Mouse (Mus musculus): Measurements from ENCODE around the gene Morn3.
A peak's percentile ranks its signal among the peaks of the same experiment; 100 is the strongest.
"Not testable (repeated sequence)": the region's sequence is repeated elsewhere in the genome, so short reads cannot be mapped to it uniquely, and the experiment has no call there.

Morn3 gene

DNA sequence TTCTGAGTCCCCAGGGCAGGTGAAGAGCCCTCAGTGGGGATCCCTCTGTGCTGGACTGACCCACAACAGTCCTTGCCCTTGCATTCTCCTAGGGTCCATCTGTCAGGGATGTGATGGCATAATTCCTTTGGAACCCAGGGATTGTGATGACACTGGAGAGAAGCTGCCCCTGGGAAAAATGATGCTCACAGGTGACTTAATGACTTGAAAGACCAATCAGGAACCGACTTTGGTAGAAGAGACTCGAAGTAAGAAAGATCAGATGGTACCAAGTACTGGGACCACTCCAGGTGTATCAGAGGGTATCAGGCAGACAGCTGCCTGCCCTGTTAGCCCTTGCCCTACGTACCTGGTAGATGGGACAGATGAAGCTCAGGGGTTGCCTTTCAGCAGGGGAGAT lies at the start of gene Morn3:
Morn3 (minus strand) TSS at position 101 of the 400 bp plus-strand sequence.
- no peak for DNase-seq (ENCODE audit: low read depth, low spot score)

DNA sequence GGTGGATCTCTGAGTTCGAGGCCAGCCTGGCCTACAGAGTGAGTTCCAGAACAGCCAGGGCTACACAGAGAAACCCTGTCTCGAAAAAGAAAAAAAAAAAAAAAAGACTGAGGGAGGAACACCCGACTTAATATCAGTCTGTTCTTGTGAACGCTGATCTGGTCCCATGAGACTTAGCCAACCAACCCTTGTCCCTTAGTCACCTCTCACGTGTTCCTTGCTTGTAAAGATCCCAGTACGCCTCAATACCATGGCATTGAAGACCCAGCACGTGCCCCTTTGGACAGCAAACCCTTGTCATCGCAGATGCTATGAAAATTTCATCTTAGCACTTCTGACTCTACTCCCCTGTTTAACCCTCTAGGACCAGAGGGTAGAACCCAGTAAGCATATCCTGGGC lies 49.5 kb upstream of the Morn3 start:
- no peak for DNase-seq (ENCODE audit: low read depth, low spot score)

DNA sequence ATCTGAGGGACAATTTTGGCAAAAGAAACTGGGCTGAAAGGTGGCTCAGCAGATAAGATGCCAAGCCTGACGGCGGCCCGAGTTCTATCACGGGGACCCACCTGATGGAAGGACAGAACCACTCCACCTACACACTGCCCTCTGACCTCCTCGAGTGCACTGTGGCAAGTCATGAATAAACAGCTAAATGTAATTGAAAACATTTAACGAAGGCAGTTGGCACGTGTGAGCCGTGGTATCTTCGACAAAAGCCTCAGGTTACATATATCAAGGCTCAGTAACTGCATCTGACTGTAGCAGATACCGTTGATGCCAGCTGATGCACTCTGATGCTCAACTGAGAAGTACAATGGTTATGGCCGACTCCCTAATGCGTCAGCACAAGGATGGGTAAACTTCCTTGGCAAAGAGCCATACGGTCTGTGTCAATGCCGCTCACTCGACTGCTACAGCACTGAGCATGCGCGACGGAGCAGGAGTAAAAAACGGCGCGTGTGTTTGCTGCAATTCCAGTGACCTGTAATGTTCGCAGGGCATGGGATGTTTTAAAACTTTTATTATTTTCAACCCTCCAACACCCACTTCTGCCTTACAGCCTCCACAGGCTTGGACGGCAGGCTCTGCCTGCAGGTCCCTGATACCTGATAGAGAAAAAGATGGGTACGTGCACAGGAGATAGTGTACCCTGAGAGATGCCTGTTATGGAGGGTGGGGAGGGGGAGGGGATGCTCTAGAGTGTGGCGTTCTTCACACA lies 47.6 kb upstream of the Morn3 start:
- DNase-seq (ENCODE audit: low read depth, low spot score), result no peak

DNA sequence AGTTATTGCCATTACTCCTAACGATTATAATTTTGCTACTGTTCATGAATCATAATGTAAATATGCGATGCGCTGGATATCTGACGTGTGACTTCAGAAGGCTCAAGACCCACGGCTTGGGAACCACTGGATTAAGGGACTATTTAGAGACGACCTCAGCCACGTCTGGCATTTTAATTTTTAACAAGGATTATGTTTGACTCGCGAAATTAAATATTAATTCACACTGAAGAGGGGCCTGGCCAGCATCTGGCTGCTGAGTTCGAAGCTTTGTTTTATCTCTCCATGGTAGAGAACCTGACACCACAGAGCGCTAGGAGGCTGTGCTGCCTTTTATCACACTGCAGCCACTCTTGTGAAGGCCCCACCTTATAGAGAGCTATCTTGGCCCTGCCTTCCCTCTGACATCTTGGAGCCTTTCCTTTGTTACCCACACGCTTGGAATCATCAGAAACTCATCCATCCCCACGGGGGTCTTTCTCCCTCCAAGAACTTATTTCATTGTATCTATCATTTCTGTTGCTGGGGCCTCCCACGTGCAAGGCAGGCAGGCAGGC lies 46.3 kb upstream of the Morn3 start:
- no peak for DNase-seq (ENCODE audit: low read depth, low spot score)

GRCm38 (mm10) chr5:123090560-123091306 lies 43.9 kb upstream of the Morn3 start:
- peak; percentile 85 for DNase-seq (ENCODE audit: low read depth, low spot score)

GRCm38 (mm10) chr5:123088784-123089183 lies 42.0 kb upstream of the Morn3 start:
- no peak for DNase-seq (ENCODE audit: low read depth, low spot score)

- peak; percentile 81 for DNase-seq (ENCODE audit: low read depth, low spot score)
Measured at GRCm38 (mm10) chr5:123086501-123086900, 39.7 kb upstream of the Morn3 start.

DNA sequence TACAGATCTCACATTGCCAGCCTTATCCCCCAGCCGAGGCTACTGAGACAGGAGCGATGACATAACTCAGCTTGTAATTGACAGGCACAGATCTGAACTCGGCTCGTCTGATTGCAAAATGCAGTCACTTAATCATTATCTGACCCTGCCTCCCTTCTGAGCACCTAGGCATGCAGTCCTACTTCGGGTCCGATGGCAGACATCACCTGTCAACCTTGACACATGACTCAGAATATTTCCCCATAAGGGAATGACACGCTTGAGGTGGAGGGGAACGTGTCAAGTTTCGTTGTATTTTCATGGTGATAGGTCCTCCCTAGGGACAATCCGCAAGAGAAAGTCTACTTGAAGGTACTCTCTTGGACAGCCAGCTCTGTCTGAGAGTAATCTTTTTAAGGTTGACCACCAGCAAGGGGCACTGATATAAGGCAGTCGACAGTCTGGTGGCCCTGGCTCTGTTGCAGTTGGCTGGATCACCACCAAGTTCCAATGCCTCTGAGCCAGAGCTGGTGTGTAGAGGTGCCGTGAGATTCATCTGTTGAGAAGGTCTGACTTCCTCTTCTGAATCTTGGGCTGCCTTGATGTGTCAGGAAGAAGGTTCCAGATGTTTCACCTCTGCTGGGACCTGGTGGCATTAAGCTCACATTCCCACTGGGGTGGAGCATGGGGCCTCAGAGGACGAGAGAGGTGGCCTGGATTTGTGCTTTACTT lies 36.7 kb upstream of the Morn3 start:
- no peak for DNase-seq (ENCODE audit: low read depth, low spot score)

- DNase-seq (ENCODE audit: low read depth, low spot score), result peak; percentile 76
Measured at GRCm38 (mm10) chr5:123080510-123080909, 33.7 kb upstream of the Morn3 start.

DNA sequence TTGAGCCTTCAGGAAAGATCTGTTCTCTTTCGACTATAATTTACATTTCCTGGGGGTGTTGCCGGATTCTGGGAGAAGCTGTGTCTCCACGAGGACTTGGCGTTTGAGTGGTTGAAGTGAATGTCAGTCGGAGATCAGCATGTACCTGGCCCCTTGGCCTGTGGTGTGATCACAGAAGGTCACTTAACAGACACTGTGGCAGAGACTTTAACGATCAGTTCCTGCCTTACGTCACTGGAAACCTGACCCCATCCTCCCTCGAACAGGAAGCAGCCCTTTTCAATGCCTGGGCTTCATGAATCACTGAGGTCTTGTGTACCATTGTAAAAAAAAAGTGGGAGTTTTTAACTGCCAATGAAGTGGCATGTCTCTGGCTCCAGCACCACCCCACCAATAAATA lies 33.2 kb upstream of the Morn3 start:
- peak; percentile 44 for DNase-seq (ENCODE audit: low read depth, low spot score)

- no peak for DNase-seq (ENCODE audit: low read depth, low spot score)
Measured at GRCm38 (mm10) chr5:123079568-123079967, 32.8 kb upstream of the Morn3 start.

DNA sequence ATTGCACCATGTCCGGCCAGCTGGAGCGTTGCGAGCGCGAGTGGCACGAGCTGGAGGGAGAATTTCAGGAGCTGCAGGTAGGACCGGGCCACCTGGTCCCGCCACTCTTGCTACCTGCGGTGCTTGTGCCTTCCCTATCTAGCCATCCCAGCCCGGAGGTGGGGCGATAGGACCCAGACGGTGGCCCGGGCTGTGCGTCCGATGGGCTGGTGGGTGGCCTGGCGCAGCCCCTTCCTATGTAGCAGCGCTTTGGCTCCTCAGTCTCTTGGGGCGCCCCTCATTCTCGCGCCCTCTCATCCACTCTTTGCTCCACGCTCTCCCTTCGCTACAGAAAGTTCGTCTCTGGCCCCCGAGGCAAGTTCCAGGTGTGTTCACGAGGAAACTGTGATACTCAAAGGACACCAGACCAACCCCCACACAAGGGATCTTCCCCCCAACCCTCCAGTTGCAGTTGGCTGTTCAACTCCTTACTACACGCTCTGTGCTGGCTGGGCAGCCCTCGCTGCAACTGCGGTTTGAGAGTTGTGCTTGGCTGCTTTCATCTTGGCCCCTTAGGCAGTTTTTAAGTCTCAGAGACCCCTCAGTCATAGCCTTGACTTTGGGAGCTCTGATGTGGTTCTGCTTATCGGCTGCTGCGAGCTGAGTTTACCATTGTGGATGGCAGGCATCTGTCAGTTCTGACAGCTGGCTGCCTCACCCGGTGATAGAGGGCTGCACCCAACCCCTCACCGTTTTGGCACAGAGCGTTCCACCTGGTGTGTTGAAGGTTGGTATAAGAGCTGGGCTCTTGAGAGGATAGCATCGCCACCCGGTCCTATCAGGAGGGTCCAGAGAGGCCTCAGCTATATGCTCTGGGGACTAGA lies 29.8 kb upstream of the Morn3 start:
- no peak for DNase-seq (ENCODE audit: low read depth, low spot score)

DNA sequence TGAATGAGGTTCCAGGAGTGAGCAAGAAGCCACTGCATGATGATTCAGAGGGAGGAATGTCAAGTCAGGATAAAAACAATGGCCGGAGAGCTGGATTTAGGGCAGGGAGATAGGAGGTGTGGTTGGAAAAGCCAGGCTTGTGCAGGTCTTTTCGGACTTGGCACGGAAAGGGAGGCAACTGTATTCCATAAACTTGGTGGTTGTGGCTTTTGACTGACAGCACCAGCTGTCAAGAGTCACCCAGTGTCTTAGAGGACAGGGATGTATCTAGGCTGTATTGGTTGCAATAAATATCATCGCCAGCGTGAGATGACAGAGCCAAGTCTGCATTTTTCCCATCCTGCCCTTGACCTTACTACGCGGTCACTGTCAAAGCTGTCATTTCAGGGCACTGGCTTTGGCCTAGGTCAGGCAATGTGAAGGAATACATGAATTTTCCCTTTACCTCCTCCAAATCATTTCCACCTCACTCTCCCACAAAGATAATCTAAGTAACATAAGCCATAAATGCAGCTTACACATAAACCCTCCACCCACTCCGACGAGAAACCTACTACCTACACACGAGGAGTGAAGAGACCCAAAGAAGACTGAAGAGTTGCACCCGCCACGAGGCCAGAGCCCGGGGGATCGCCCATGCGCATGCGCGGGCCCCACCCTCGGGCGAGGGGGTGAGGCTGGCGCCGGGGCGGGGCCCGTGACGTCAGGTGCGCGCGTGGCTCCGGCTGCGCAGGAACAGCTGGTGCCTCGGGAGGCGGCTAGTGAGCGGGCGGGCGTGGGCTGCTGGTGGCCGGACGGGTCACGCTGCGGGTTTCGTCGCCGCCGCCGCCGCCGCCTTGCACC lies 29.0 kb upstream of the Morn3 start:
- peak; percentile 94 for DNase-seq (ENCODE audit: low read depth, low spot score)

GRCm38 (mm10) chr5:123068714-123069113 lies 21.9 kb upstream of the Morn3 start:
- no peak for DNase-seq (ENCODE audit: low read depth, low spot score)

DNA sequence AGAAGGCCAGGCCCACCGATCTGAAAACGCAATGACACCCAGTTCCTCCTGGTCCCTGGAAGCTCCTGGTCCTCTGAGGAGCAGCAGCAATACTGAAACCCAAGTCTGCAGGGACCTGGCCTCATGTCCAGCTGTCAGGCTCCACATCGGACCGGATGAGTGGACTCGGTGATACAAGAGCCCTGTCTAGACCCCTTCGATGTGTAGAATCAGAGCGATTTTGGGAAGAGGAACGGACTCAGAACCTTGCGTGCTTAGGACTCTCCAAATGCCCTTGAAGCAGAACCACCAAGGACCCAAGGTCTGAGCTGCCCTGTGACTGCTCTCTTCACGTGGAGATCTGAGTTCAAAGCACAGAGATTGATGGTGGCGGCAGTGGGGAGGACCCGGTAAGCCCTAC lies 21.3 kb upstream of the Morn3 start, which contains the start of gene Tmem120b:
Tmem120b (plus strand) TSS at position 301 of the 400 bp plus-strand sequence.
- DNase-seq (ENCODE audit: low read depth, low spot score), result no peak

DNA sequence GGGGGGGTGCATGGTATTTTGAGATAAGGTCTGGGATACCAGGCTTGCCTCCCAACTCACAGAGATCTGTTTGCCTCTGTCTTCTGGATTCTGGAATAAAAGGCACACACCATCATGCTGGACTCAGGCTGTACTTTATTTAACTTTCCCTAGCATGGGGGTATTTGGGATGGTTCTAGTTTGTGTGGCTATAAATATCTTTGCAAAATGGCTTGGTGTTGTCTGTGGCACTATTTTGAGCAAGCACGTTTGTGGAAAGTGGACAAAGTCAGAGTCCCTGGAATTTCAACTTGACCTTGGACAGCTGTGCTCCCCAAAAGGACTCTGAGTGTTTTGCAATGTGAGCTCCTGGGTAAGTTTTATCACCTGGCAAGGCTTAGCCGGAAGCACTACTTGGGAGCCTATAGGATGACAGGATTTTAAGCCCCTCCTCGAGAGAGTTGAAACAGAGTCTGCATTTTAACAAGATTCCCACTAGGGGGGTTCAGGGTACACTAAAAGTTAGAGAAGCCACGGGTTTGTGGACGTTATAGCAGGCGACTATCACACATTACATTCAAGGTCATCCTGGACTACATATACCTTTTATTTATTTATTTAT lies 20.7 kb upstream of the Morn3 start:
- peak; percentile 69 for DNase-seq (ENCODE audit: low read depth, low spot score)

DNA sequence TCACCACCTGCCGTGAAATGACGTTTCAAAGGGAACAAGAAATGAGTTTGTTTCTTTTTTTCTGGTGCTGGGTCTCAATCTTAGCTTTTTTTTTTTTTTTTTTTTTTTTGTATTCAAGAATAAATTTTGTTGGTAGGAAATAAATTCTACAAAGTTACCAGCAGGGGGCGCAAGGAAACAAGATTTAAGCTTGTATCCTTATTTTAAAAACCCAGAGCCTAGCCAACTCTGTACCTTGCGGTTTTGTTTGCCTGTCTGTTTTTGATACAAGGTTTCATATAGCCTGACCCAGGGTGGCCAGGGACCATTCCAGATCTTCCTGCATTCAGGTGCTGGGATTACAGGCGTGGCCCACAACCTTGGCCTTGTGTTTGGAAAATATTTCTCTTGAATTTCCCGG lies 17.4 kb upstream of the Morn3 start:
- peak; percentile 87 for DNase-seq (ENCODE audit: low read depth, low spot score)

- DNase-seq (ENCODE audit: low read depth, low spot score), result no peak
Measured at GRCm38 (mm10) chr5:123063141-123063540, 16.3 kb upstream of the Morn3 start.

DNA sequence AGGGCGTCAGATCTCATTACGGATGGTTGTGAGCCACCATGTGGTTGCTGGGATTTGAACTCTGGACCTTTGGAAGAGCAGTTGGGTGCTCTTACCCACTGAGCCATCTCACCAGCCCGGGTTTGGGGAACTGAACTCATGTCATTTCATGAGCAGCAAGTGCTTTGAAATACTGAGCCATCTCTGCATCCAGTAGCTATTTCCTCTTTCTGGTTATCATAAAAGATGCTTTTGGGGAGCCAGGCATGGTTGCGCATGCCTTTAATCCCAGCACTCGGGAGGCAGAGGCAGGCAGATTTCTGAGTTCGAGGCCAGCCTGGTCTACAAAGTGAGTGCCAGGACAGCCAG lies 14.6 kb upstream of the Morn3 start:
- not testable (repeated sequence) for DNase-seq (ENCODE audit: low read depth, low spot score)

Data from ZHBTc4 (cell line).